Mouse (Mus musculus): Measurements from ENCODE around the gene Plcb1. TPM values are rescaled to one million over a fixed set of nuclear protein-coding genes. Genes with fewer than 3 reads are reported as not detected.
A peak's percentile ranks its signal among the peaks of the same experiment; 100 is the strongest.

Plcb1 gene
- polyA plus RNA-seq, 1 experiment from 2014 or later: 8.7 TPM

DNA sequence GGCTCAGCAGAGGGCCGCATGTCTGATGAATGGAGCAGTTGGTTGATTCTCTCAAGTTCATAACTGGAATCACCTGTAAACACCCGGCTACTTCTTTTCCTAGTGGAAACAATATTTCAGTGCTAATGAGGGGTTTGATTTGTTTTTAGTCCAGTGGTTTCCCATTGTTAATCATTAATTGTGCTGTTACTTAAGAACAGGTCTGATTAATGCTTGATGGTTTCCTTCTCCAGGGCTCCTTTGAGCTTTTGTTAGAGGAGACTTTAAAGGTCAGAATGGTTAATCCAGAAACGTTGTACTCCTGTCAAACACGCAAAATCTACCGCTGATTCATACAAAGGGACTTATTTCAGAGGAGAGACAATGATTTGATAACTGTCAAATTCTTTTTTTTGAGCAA is 141.2 kb downstream of the Plcb1 start:
- Histone ChIP-seq H3K36me3 (ENCODE audit: control insufficient read depth, insufficient read depth, low read length) (no peaks in the 10 kb centered on the region), H3K4me3 (ENCODE audit: low read depth, low read length) (no peak overlapping the region), H3K27me3 (replicated peaks; ENCODE audit: control insufficient read depth, insufficient read depth, low read length) (no peaks in the 10 kb centered on the region), H3K9ac (ENCODE audit: low read depth, low read length) (no peak overlapping the region), H3K4me1 (ENCODE audit: control insufficient read depth, insufficient read depth, low read length) (peaks cover 3% of the 10 kb centered on the region; the same call in 1 of the 2 replicates), H3K27ac (replicated peaks; ENCODE audit: low read depth, low read length) (no peak overlapping the region), H3K4me2 (ENCODE audit: low read depth, low read length) (no peak overlapping the region), H3K9me3 (ENCODE audit: control insufficient read depth, low read length) (no peaks in the 10 kb centered on the region)
- DNase-seq (ENCODE audit: low spot score): no peak
- ATAC-seq (ENCODE audit: low read depth): no peak
- WGBS: 43% methylated on average over 5 of the region's 5 CpGs

DNA sequence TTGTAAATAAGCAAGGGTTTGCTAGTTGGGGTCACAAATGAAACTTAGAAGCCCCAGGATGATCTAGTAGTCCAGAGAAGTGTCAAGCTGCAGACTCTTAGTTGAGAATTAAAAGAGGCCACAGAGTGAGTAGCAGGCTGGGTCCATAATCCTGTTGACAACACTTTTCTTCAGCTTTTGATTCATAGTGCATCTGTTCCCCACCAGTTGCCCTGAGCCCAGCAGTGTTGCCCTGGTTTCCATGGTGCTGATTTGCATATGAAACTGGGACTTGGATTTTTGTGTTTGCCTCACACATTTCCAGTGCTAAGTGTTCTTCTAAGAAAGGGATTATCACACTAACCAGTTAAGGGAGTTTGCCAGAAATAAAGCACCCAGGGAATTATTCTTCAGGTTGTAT is 143.6 kb downstream of the Plcb1 start:
- Histone ChIP-seq H3K4me3 (ENCODE audit: low read depth, low read length) (no peak overlapping the region), H3K36me3 (ENCODE audit: control insufficient read depth, insufficient read depth, low read length) (no peaks in the 10 kb centered on the region), H3K4me2 (ENCODE audit: low read depth, low read length) (no peak overlapping the region), H3K9ac (ENCODE audit: low read depth, low read length) (no peak overlapping the region), H3K9me3 (ENCODE audit: control insufficient read depth, low read length) (no peaks in the 10 kb centered on the region), H3K27ac (replicated peaks; ENCODE audit: low read depth, low read length) (no peak overlapping the region), H3K4me1 (ENCODE audit: control insufficient read depth, insufficient read depth, low read length) (peaks cover 3% of the 10 kb centered on the region; the same call in 1 of the 2 replicates), H3K27me3 (replicated peaks; ENCODE audit: control insufficient read depth, insufficient read depth, low read length) (no peaks in the 10 kb centered on the region)
- DNase-seq (ENCODE audit: low spot score) (peak; percentile 22), ATAC-seq (ENCODE audit: low read depth) (0 out of 2 replicates have a peak, but pooled peaks have one; percentile 33)

DNA sequence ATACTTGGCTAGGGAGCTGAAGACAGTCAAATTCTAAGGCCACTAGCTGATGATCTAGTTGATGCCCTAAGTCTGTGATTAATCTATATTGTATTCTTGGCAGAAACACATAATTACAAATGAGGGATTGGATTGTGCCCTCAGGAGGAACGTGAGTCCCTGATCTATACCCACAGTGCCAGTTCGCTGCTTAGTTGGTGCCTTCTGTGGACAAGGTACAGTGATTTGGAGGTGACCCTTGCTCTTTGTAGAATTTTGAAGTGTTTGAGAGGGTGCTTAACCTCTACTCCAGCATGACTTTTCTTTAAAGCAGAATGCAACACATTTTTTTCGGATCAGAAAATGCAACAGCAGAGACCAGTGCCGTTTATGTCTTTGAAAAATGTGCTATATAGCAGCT is 145.1 kb downstream of the Plcb1 start:
- no peak overlapping the region for H3K4me2 ChIP-seq (ENCODE audit: low read depth, low read length)
- DNase-seq (ENCODE audit: low spot score) (no peak), ATAC-seq (ENCODE audit: low read depth) (no peak)
- no peak overlapping the region for H3K4me3 ChIP-seq (ENCODE audit: low read depth, low read length)
- WGBS: 76% methylated on average over 4 of the region's 4 CpGs
- no peaks in the 10 kb centered on the region for H3K27me3 ChIP-seq (replicated peaks; ENCODE audit: control insufficient read depth, insufficient read depth, low read length)
- H3K27ac ChIP-seq (replicated peaks; ENCODE audit: low read depth, low read length): no peak overlapping the region
- H3K9me3 ChIP-seq (ENCODE audit: control insufficient read depth, low read length): no peaks in the 10 kb centered on the region
- peaks cover 3% of the 10 kb centered on the region for H3K4me1 ChIP-seq (ENCODE audit: control insufficient read depth, insufficient read depth, low read length)
- H3K36me3 ChIP-seq (ENCODE audit: control insufficient read depth, insufficient read depth, low read length): no peaks in the 10 kb centered on the region
- no peak overlapping the region for H3K9ac ChIP-seq (ENCODE audit: low read depth, low read length)

DNA sequence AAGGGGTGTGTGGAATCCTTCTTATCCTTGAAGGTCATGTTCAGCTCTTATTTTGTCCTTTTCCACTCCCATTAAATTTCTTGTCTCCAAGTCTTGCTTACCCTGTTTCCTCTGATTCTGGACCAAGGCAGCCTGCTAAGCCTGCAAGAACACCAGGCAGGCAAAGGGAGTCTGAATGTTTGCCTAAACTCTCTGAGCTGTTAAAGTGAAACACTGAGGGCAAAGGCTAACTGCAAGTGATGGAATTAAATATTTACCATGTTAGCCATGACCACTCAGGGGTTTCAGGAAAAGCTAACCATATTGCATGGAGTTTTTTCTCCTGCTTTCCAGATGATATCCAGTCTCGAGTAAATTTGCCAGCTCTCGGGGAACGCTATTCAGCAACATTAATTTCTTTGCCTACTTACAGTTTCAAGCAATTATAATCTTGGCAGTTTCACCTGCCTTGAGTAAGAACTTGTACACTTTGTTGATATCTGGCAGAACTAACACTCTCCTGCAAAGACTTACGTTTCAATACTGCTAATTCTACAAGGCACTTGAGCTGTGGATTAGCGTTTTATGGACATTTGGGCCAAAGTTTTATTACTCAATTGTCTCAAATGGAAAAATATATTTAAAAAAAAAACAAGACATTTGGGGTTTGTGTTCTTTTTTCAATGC is 146.0 kb downstream of the Plcb1 start:
- no peak overlapping the region for H3K27ac ChIP-seq (replicated peaks; ENCODE audit: low read depth, low read length)
- H3K27me3 ChIP-seq (replicated peaks; ENCODE audit: control insufficient read depth, insufficient read depth, low read length): no peaks in the 10 kb centered on the region
- no peaks in the 10 kb centered on the region for H3K9me3 ChIP-seq (ENCODE audit: control insufficient read depth, low read length)
- ATAC-seq (ENCODE audit: low read depth) (no peak), DNase-seq (ENCODE audit: low spot score) (peak; percentile 29)
- no peak overlapping the region for H3K4me3 ChIP-seq (ENCODE audit: low read depth, low read length)
- H3K36me3 ChIP-seq (ENCODE audit: control insufficient read depth, insufficient read depth, low read length): no peaks in the 10 kb centered on the region
- no peak overlapping the region for H3K9ac ChIP-seq (ENCODE audit: low read depth, low read length)
- WGBS: 60% methylated on average over 5 of the region's 5 CpGs
- H3K4me1 ChIP-seq (ENCODE audit: control insufficient read depth, insufficient read depth, low read length): peaks cover 3% of the 10 kb centered on the region
- no peak overlapping the region for H3K4me2 ChIP-seq (ENCODE audit: low read depth, low read length)

DNA sequence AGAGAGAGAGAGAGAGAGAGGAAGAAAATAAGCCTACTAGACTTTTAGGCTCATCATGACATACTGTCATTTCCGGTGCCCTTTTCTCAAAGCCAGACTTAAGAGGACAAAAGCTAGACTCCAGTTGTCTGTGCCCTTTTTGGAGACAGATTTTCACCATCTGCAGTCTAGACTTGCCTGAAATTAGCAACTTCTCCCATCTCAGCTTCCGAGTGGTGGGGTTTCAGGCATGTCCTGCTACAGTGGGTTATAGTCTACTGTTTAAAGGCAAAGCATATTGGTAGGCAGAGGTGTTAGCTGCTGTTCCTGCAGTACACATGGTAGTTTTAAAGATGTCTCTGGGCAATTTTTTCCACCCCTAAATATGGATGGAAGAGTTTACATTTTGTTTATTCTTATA is 149.6 kb downstream of the Plcb1 start:
- DNase-seq (ENCODE audit: low spot score) (no peak), ATAC-seq (ENCODE audit: low read depth) (no peak)
- Histone ChIP-seq H3K27me3 (replicated peaks; ENCODE audit: control insufficient read depth, insufficient read depth, low read length) (no peaks in the 10 kb centered on the region), H3K4me3 (ENCODE audit: low read depth, low read length) (no peak overlapping the region), H3K9me3 (ENCODE audit: control insufficient read depth, low read length) (no peaks in the 10 kb centered on the region), H3K4me2 (ENCODE audit: low read depth, low read length) (no peak overlapping the region), H3K36me3 (ENCODE audit: control insufficient read depth, insufficient read depth, low read length) (no peaks in the 10 kb centered on the region), H3K4me1 (ENCODE audit: control insufficient read depth, insufficient read depth, low read length) (no peaks in the 10 kb centered on the region; the same call in 1 of the 2 replicates), H3K9ac (ENCODE audit: low read depth, low read length) (no peak overlapping the region), H3K27ac (replicated peaks; ENCODE audit: low read depth, low read length) (no peak overlapping the region)
- 84% methylated on average over 2 of the region's 2 CpGs for WGBS

DNA sequence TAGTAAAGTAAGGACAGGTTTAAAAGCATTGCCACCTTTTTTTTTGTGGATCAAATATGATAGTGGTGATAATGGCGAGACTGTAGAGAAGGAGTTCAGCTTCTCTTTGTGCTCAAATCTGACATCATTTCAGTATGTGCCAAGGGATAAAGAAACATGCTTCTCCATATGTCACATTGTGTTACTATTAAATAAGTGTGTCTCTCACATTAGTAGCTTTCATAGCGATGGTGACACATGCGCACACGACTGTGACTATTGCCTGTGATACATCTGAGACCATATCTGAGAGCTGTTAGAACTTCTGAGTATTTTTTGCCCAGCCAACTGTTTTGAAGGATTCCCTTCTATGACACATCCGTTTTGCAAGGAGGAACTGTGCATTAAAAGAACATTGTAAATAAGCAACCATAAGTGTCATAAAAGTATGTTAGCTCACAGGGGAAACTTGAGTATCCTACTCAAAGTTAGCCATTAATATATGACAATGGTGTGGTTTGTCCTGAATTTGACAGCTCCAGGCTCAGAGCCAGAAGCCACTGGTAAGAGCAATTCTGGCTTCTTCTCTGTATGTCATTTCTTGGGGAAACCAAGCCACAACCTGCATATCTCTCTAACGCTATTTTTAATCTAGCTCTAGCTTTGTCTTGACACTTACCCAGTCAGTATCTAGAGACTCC is 150.2 kb downstream of the Plcb1 start:
- 77% methylated on average over 6 of the region's 6 CpGs for WGBS
- H3K27me3 ChIP-seq (replicated peaks; ENCODE audit: control insufficient read depth, insufficient read depth, low read length): no peaks in the 10 kb centered on the region
- no peak overlapping the region for H3K4me2 ChIP-seq (ENCODE audit: low read depth, low read length)
- H3K4me3 ChIP-seq (ENCODE audit: low read depth, low read length): no peak overlapping the region
- H3K4me1 ChIP-seq (ENCODE audit: control insufficient read depth, insufficient read depth, low read length): no peaks in the 10 kb centered on the region; the same call in 1 of the 2 replicates
- H3K27ac ChIP-seq (replicated peaks; ENCODE audit: low read depth, low read length): no peak overlapping the region
- H3K36me3 ChIP-seq (ENCODE audit: control insufficient read depth, insufficient read depth, low read length): no peaks in the 10 kb centered on the region
- no peak for ATAC-seq (ENCODE audit: low read depth)
- peak; percentile 39 for DNase-seq (ENCODE audit: low spot score)
- H3K9ac ChIP-seq (ENCODE audit: low read depth, low read length): no peak overlapping the region
- H3K9me3 ChIP-seq (ENCODE audit: control insufficient read depth, low read length): no peaks in the 10 kb centered on the region

DNA sequence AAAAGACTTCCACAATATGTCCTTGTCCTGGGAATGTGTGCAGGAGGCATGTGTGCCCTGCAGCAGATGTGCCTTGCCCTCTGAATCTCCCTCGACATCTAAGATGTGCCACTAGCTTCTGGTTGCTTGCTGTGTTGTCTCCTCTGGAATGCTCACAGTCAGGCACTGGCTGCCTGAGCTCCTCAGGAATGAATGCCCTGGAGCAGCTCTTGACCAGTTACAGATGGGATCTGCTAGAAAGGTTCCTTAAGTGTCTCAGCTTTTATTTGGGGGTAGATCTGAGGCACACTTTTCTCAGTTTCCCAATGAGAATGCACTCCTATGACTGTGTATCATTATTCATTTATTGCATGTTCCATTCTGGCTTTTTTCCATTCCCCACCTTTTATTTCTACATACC is 151.8 kb downstream of the Plcb1 start:
- Histone ChIP-seq H3K27ac (replicated peaks; ENCODE audit: low read depth, low read length) (no peak overlapping the region), H3K4me2 (ENCODE audit: low read depth, low read length) (no peak overlapping the region), H3K9me3 (ENCODE audit: control insufficient read depth, low read length) (no peaks in the 10 kb centered on the region), H3K36me3 (ENCODE audit: control insufficient read depth, insufficient read depth, low read length) (no peaks in the 10 kb centered on the region), H3K9ac (ENCODE audit: low read depth, low read length) (no peak overlapping the region), H3K4me3 (ENCODE audit: low read depth, low read length) (no peak overlapping the region), H3K27me3 (replicated peaks; ENCODE audit: control insufficient read depth, insufficient read depth, low read length) (no peaks in the 10 kb centered on the region), H3K4me1 (ENCODE audit: control insufficient read depth, insufficient read depth, low read length) (no peaks in the 10 kb centered on the region; the same call in 1 of the 2 replicates)
- no peak for DNase-seq (ENCODE audit: low spot score)
- ATAC-seq (ENCODE audit: low read depth): no peak
- 16% methylated on average over 1 of the region's 1 CpGs for WGBS

DNA sequence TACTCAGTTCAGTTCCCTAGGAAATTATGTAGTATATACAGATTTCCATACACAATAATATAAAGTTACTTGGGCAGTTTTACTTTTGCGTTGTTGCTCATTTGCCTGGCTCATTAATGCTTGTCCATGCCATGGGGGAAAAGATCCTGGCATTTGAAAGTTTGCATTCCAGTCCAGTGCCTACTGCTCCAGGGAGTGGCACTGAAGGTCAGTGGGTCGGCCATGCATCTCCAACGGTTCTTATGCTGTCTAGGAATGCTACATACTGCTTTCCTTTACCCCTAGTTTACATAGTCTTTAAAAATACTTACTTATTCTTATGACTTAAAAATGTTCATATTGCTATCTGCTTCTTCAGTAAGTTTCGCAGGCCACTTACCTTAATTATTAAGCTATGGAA is 156.2 kb downstream of the Plcb1 start:
- H3K27me3 ChIP-seq (replicated peaks; ENCODE audit: control insufficient read depth, insufficient read depth, low read length): no peaks in the 10 kb centered on the region
- ATAC-seq (ENCODE audit: low read depth): no peak
- no peak overlapping the region for H3K9ac ChIP-seq (ENCODE audit: low read depth, low read length)
- no peak for DNase-seq (ENCODE audit: low spot score)
- no peaks in the 10 kb centered on the region for H3K9me3 ChIP-seq (ENCODE audit: control insufficient read depth, low read length)
- H3K4me3 ChIP-seq (ENCODE audit: low read depth, low read length): no peak overlapping the region
- H3K4me1 ChIP-seq (ENCODE audit: control insufficient read depth, insufficient read depth, low read length): no peaks in the 10 kb centered on the region
- H3K4me2 ChIP-seq (ENCODE audit: low read depth, low read length): no peak overlapping the region
- H3K36me3 ChIP-seq (ENCODE audit: control insufficient read depth, insufficient read depth, low read length): no peaks in the 10 kb centered on the region
- WGBS: 62% methylated on average over 4 of the region's 4 CpGs
- no peak overlapping the region for H3K27ac ChIP-seq (replicated peaks; ENCODE audit: low read depth, low read length)

DNA sequence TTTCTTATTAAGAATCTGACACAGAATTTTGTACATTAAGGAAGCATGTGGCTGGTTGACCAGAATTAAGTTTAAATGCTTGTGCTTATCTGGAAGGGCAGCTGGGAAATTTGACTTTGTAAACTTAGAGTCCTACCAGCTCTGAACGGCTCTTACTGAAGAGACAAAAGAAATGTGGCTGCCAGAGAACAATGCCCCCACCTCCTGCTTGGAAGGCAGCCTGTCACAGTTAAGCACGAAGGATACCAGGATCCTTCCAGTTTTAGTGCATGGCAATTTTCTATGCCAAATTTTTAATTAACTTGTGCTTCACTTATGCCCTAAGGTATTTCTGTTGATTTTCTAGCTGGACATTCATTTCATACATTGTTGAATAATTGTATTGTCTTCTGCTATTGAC is 157.1 kb downstream of the Plcb1 start:
- Histone ChIP-seq H3K27me3 (replicated peaks; ENCODE audit: control insufficient read depth, insufficient read depth, low read length) (no peaks in the 10 kb centered on the region), H3K27ac (replicated peaks; ENCODE audit: low read depth, low read length) (no peak overlapping the region), H3K4me2 (ENCODE audit: low read depth, low read length) (no peak overlapping the region), H3K36me3 (ENCODE audit: control insufficient read depth, insufficient read depth, low read length) (no peaks in the 10 kb centered on the region), H3K9ac (ENCODE audit: low read depth, low read length) (no peak overlapping the region), H3K4me1 (ENCODE audit: control insufficient read depth, insufficient read depth, low read length) (no peaks in the 10 kb centered on the region), H3K4me3 (ENCODE audit: low read depth, low read length) (no peak overlapping the region), H3K9me3 (ENCODE audit: control insufficient read depth, low read length) (no peaks in the 10 kb centered on the region)
- DNase-seq (ENCODE audit: low spot score) (no peak), ATAC-seq (ENCODE audit: low read depth) (no peak)
- 38% methylated on average over 2 of the region's 2 CpGs for WGBS

All from embryonic facial prominence, embryonic 14.5 days (tissue).